Mouse (Mus musculus) kidney, adult 9 months (tissue): Measurements from ENCODE around the gene Tef.

Source experiments
- DNase-seq: peaks from one replicate; pipeline ENCODE4 v3.0.0; 2022

Gene Tef

DNA sequence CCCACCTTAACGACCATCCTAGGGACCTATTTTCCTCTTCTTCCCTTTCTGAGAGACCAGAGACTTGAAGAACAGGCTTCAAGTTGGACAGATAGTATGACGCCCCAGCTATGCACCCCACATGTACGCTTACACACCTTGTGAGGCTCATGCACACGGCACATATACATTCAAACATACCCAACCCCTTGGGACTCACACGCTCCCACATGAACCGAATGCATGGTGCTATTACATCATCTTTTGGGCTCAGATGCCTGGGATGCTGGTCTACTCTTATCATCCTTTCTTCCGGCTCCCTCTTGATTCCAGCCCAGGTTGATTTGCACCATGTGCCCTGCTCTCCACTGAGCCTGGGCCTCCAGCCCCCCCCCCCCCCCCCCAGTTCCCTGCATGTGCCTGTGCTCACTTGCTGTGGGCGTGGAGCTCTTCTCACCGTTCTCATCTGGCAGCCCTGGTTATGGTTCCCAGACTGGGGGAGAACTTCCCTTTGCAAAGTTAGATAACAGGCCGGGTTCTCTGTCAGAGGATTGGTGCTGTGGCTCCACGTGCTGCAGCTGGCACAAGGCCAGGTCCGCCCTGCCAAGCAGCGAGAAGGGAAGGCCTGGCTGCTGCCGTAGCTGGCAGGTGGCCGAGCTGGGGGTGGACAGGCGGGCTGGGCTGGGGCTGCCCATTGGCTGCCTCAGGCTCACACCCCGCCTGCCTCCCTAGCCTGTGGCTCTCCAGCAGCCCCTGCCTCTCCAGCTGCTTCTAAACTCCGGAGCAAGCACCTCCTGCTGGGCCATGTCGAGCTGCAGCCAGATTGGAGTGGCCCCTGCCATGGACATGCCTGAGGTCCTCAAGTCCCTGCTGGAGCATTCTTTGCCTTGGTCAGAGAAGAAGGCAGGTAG is at the start of gene Tef:
Gene Tef, plus strand, starts transcription at position 421 of the 890 bp plus-strand sequence.
- DNase-seq: peak; percentile 100

- no peak for DNase-seq
These were observed 48.6 kb upstream of the Tef start for GRCm38 (mm10) chr15:81753669-81754068.

GRCm38 (mm10) chr15:81758701-81759100 is 43.5 kb upstream of the Tef start:
- peak; percentile 46 for DNase-seq

DNA sequence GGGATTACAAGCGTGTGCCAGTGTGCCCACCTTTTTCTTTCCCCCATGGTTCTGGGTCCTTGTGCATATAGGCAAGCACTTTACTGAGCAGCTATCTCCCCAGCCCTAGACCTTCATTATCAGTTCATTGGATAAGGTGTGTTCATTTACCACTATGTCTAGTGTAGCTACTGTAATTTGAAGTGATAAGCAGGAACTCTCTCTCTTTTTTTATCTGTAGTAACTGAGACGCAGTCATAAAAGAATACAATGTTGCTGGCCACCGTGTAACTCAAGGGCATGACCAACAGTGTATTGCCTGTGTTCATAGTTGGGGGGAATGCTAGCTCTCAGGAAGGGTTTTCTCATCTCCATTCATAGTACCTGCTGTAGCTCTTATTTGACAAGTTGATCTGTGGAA is 42.7 kb upstream of the Tef start:
- no peak for DNase-seq

DNA sequence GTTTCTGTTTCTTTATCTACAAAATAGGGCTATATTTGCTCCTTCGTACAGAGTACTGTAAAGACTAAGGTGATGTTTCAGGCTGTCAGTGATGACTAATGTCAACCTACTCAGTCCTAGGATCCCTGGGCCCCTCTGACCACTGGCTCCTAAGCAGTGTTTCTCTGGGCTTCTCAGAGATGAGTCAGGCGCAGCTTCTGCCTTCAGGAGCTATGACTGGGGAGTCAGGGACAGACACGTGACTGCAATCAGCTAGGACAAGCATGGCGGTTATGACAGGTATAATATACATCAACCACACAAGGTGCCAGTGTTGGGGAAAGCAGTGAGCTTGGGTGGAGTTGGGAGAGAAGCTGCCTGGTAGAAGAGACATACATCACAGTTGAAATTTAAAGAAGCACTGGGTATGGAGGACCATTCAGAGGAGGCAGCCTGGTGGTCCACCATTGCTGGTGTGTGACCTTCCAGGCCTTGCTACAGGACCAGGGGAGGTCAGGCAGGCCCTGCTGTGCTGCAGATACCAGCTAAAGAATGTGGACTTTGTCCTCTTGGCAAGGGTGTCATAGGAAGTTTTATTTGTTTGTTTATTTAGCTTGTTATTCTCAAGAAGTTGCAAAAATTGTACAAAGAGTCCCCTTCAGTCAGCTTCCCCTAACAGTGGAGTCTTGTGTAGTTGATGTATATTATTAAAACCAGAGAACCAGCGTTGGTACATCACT is 41.7 kb upstream of the Tef start:
- peak; percentile 73 for DNase-seq

DNA sequence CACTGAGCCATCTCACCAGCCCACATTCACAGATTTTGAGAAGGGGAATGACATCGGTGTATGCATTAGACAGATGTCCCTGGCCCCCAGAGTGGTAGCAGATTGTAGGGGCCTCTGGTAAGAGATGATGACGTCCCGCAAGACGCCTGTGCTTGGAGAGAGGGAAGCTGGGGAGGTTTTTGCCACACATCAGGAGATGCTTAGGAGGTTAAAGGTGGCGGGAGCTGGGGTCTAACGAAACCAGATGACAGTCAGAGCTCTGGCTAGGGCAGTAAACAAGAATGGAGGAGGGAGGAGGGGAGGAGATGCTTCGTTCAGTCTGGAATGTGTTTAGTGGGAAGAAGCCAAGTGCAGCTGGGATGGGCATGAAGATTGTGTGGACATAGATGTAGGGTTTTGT is 40.8 kb upstream of the Tef start:
- DNase-seq: no peak

DNA sequence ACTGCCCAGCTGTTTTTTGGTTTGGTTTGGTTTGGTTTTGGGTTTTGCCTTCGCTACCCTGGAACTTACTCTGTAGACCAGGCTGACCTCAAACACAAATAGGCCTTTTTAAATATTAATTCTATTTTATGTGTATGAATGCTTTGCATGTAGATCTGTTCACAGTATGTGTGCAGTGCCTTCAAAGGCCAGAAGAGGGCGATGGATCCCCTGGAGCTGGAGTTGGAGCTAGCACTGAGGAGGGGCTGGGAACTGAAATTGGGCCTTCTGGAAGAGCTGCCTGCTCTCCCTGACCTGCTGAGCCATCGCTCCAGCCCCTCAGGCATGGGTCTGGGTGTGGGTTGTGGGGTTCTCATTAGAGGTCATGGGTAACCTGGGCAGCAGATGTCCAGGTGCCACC is 40.3 kb upstream of the Tef start:
- DNase-seq: no peak

DNA sequence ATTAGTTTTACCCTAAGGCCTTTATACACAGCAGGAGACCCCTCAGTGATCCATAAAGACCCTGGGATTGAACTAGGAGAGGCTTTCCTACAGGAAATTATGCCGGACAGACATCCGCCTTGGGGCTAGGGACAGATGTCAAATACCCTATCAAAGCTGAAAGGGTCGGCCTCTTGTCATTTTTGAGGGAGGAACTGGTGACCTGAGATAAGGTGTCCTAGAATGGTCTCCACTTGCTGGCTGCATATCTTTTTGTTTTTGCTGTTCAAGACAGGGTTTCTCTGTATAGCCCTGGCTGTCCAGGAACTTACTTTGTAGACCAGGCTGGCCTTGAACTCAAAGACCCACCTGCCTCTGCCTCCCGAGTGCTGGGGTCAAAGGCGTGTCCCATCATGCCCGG is 37.6 kb upstream of the Tef start:
- no peak for DNase-seq

GRCm38 (mm10) chr15:81765651-81766050 is 36.6 kb upstream of the Tef start:
- no peak for DNase-seq

DNA sequence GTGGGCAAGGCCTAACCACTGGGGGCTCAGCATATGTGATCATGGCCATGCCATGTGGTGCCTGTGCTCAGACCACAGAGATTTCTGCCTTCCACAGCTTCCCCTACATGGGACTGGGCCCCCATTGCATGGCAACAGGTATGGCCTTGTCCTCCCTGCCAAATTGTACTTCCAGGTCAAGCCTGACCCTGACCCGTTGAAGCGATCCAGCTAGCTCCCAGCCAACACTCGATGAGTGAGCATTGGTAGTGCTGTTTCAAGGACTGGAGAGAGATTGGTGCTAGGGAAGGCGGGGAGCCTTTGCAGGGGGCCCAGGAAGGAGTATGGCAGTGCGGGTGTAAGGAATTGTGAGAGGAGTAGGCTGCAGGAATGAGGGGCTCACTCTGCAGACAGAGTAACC is 35.8 kb upstream of the Tef start:
- no peak for DNase-seq

DNA sequence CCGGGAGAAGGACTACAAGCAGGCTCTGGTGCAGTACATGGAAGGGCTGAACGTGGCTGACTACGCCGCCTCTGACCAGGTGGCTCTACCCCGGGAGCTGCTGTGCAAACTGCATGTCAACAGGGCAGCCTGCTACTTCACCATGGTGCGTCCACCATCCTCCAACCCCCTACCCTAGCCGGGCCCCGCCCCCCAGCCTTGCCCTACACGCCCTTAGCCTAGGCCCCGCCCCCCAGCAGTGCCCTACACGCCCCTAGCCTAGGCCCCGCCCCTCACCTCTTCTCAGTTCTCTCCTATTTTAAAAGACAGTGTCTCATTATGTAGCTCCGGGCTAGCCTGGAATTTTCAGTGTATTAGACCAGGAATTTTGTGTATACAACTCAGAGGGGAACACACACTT is 33.2 kb upstream of the Tef start:
- no peak for DNase-seq

- DNase-seq: no peak
These were observed 29.6 kb upstream of the Tef start for GRCm38 (mm10) chr15:81772431-81773120.

GRCm38 (mm10) chr15:81774505-81775171 is 27.6 kb upstream of the Tef start:
- peak; percentile 85 for DNase-seq

DNA sequence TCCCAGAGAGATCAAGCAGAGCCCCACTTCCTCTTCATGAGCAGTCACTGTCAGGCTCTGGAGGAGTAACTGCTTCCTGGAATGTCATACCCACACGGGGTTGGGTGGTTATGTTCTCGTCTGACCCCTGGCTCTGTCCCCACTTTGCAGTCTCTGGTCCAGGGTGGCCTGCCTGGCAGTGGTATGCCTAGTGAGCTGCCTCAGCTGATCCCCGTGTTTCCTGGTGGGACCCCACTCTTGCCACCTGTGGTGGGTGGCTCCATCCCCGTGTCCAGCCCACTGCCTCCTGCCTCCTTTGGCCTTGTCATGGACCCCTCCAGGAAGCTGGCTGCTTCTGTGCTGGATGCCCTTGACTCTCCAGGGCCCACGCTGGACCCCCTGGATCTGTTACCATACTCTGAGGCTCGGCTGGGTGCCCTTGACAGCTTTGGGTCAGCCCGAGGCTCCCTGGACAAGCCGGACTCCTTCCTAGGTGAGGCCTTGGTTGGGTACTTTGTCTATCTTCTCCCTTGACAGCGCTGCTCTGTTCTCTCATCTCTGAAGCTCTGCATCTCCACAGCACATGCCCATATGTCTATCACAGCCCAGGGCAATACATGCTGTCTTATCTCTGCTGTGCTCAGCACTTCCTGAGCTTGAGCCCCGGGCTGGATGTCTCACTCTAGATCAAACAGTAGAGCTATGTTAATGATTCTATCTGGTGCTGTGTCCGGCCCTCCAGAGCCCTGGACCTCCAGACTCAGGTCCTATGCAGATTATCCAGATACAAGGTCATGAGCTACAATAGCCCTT is 25.4 kb upstream of the Tef start:
- no peak for DNase-seq

DNA sequence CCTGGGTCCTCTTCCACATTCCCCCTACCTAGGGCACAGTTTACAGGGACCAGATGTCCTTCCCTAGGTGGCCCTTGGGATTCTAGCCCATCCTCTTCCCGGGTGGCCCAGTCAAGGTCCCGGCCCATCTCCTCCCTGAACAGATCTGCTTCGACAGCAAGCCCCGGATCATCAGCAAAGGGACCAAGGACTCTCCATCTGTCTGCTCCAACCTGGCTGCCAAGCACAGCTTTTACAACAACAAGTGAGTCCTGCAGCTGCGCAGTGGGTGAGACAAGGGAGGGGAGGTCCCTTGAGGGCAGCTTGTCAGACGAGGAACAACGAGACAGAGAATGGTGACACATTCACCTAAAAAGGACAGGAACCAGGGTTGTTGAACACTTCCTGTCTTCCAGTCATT is 20.4 kb upstream of the Tef start:
- no peak for DNase-seq

DNA sequence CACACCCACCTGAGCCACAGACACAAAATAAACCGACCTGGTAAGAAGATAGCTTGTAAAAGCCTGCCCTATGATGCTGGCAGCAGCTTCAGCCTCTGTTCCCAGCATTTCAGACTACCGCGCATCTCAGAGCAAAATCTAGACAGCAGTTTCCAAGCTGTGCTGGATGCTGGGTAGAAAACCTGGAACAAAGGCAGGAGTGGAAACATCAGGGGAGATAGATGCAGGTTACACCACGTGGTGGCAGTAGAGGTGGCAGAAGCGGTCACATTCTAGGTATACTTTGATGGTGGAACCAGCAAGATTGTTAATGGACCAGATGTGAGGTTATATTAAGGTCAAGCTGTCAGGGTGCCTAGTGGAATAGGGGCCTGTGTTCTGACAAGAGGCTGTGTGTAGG is 17.5 kb upstream of the Tef start:
- peak; percentile 71 for DNase-seq

- DNase-seq: no peak
These were observed 16.5 kb upstream of the Tef start for GRCm38 (mm10) chr15:81785701-81786100.

- no peak for DNase-seq
These were observed 14.7 kb upstream of the Tef start for GRCm38 (mm10) chr15:81787525-81787924.

GRCm38 (mm10) chr15:81792444-81792843 is 9.8 kb upstream of the Tef start:
- DNase-seq: no peak

DNA sequence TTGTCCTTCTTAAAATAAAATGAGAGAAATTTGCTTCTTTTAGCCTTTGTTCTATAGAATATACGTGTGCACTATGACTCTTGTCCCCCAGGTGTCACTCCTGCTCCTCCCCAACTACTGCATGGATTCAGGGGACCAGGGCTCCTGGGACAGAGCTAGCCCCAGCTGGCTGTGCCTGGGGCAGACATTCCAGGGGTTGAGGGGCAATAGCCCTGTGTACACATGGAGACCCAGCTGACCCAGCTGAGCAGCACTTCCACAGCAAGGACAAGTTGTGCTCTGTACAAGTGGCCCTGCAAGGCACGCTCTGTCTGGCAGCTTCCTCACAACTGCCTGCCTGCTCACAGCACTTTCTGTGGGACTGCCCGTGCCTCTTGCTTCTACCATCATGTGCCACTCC is 6.0 kb upstream of the Tef start:
- peak; percentile 80 for DNase-seq

DNA sequence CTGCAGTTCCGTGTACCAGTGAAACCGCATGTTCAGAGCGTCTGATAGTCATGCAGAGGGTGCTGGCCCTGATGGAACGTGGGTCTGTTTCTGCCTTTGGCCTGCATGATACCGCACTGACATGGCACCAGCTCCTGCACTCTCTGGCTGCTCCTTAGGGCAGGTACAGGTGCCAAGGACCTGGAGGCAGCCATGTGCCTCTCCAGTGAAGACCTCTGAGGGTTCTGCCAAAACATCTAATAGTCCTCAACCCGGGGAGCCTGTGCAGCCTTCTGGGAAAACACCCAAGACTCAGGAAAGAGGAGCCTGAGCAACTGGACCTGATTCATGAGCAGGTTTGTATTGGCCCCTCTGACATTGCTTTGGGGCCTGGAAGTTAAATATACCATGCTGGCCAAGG is 4.4 kb upstream of the Tef start:
- peak; percentile 67 for DNase-seq

- peak; percentile 85 for DNase-seq
These were observed 3.8 kb upstream of the Tef start for GRCm38 (mm10) chr15:81798421-81798820.
